Mouse (Mus musculus) lung, postnatal 25 days (tissue): ENCODE measurements at regions not wholly inside any gene's neighbourhood (a gene's known extent, or its start where the extent isn't known, plus 50 kb on each side); places are given as distances from the start of the nearest gene placed in this dataset.
A peak's percentile ranks its signal among the peaks of the same experiment; 100 is the strongest.
"Not testable (repeated sequence)": the region's sequence is repeated elsewhere in the genome, so short reads cannot be mapped to it uniquely, and the experiment has no call there.

Source experiments
- DNase-seq: peaks from one replicate; pipeline ENCODE4 v3.0.0; 2022; ENCODE audit warnings: low spot score

- DNase-seq: no peak
These were observed 199.9 kb downstream of the Dph6 start for GRCm38 (mm10) chr2:114454901-114455300.

- no peak for DNase-seq
These were observed 204.6 kb downstream of the Dph6 start for GRCm38 (mm10) chr2:114450185-114450584.

- DNase-seq: no peak
These were observed 211.0 kb downstream of the Dph6 start for GRCm38 (mm10) chr2:114443801-114444200.

- DNase-seq: no peak
These were observed 213.8 kb downstream of the Dph6 start for GRCm38 (mm10) chr2:114440943-114441342.

- no peak for DNase-seq
These were observed 215.1 kb downstream of the Dph6 start for GRCm38 (mm10) chr2:114439668-114440067.

- DNase-seq: no peak
These were observed 216.7 kb downstream of the Dph6 start for GRCm38 (mm10) chr2:114438048-114438447.

- DNase-seq: peak; percentile 52
These were observed 226.3 kb upstream of the Zfp770 start for GRCm38 (mm10) chr2:114427426-114428157.

- no peak for DNase-seq
These were observed 218.1 kb upstream of the Zfp770 start for GRCm38 (mm10) chr2:114419346-114419745.

- no peak for DNase-seq
These were observed 211.7 kb upstream of the Zfp770 start for GRCm38 (mm10) chr2:114413013-114413412.

- DNase-seq: no peak
These were observed 210.9 kb upstream of the Zfp770 start for GRCm38 (mm10) chr2:114411940-114412715.

- DNase-seq: no peak
These were observed 209.4 kb upstream of the Zfp770 start for GRCm38 (mm10) chr2:114410717-114411116.

GRCm38 (mm10) chr2:114409542-114409941, 208.3 kb upstream of the Zfp770 start:
- no peak for DNase-seq

GRCm38 (mm10) chr2:114407408-114407807, 206.1 kb upstream of the Zfp770 start:
- DNase-seq: no peak

GRCm38 (mm10) chr2:114384566-114384965, 183.3 kb upstream of the Zfp770 start:
- DNase-seq: no peak

GRCm38 (mm10) chr2:114378844-114379533, 177.7 kb upstream of the Zfp770 start:
- no peak for DNase-seq

GRCm38 (mm10) chr2:114373476-114373875, 172.2 kb upstream of the Zfp770 start:
- DNase-seq: no peak

GRCm38 (mm10) chr2:114353876-114354275, 152.6 kb upstream of the Zfp770 start:
- DNase-seq: not testable (repeated sequence)

GRCm38 (mm10) chr2:114340578-114341293, 139.5 kb upstream of the Zfp770 start:
- DNase-seq: no peak

GRCm38 (mm10) chr2:114301746-114302145, 100.5 kb upstream of the Zfp770 start:
- no peak for DNase-seq

- no peak for DNase-seq
These were observed 93.8 kb upstream of the Zfp770 start for GRCm38 (mm10) chr2:114295110-114295509.

GRCm38 (mm10) chr2:114291387-114291786, 90.1 kb upstream of the Zfp770 start:
- DNase-seq: peak; percentile 21

GRCm38 (mm10) chr2:114275536-114275935, 74.3 kb upstream of the Zfp770 start:
- DNase-seq: no peak
